Mouse (Mus musculus): ENCODE measurements at regions not wholly inside any gene's neighbourhood (a gene's known extent, or its start where the extent isn't known, plus 50 kb on each side); places are given as distances from the start of the nearest gene placed in this dataset.

DNA sequence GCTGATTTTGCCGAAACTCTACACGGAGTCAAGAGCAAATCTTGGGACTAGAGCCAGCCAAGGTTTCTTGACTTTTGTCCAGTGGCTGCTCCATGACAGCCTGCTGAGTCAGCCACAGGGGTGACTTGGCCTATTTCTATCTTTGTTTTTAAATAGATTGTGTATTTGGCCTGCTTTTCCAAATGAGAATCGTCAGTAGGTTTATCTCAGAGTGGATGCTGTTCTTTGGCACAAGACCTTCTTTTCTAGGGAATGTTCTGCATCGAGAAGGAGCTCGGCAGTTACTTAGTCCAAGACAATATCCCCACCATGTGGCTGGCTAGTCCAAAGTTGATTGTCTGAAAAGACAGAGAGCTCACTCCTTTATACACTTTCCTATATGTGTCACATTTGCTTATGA lies 163.9 kb upstream of the Fam84a start:
- Histone ChIP-seq H3K4me3 (ENCODE audit: control insufficient read depth in 1 of 2, insufficient read depth in 1 of 2, low read depth in 1 of 2, low read length in 2 of 2) (no peak overlapping the region), H3K4me2 (ENCODE audit: low read length) (no peak overlapping the region), H3K27ac (replicated peaks in 1 of 2; ENCODE audit: control insufficient read depth in 1 of 2, insufficient read depth in 1 of 2, low read depth in 2 of 2, low read length in 2 of 2) (no peak overlapping the region), H3K9me3 (ENCODE audit: control insufficient read depth, low read length) (no peaks in the 10 kb centered on the region), H3K27me3 (ENCODE audit: control insufficient read depth, insufficient read depth, low read length) (no peaks in the 10 kb centered on the region), H3K9ac (ENCODE audit: low read length) (no peak overlapping the region), H3K36me3 (ENCODE audit: control insufficient read depth, insufficient read depth, low read length) (no peaks in the 10 kb centered on the region), H3K4me1 (ENCODE audit: control insufficient read depth in 2 of 2, insufficient read depth in 2 of 2, low read length in 2 of 2) (peaks cover 3% of the 10 kb centered on the region in 2 experiments; a peak in 1 of 4 replicates)
- ATAC-seq (ENCODE audit: insufficient number of reproducible peaks, insufficient read depth, low FRiP score, low read depth): peak; percentile 47; the same call in 1 of the 2 replicates
- 29% methylated on average over 5 of the region's 5 CpGs for WGBS

DNA sequence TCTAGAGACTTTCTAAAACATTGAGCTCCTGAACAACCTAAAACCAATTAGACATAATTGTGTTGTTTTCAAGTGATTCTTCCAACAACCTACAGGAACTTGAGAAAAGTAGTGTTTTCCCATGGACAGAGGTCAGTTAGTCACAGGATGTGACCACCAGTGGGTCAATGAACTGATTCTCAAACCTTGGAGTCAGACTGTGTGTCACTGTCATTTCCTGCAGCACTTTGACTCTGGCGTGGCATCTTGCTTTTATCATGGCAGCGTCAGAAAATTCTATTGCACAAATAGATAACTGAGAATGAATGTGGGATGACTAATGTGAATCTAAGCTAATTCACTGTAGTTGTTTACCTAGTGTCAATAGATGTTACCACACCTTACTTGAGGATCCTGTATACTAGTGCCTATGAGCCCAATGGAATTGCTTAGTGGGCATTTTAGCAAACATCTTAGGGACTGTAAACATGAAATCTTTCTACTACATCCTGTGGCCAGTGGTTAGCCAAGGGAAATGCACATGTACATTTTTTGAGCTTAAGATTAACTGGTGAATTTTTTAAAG lies 150.6 kb upstream of the Fam84a start:
- ATAC-seq (ENCODE audit: insufficient number of reproducible peaks, insufficient read depth, low FRiP score, low read depth): no peak
- no peaks in the 10 kb centered on the region for H3K9me3 ChIP-seq (ENCODE audit: control insufficient read depth, low read length)
- 53% methylated on average over 2 of the region's 2 CpGs for WGBS

DNA sequence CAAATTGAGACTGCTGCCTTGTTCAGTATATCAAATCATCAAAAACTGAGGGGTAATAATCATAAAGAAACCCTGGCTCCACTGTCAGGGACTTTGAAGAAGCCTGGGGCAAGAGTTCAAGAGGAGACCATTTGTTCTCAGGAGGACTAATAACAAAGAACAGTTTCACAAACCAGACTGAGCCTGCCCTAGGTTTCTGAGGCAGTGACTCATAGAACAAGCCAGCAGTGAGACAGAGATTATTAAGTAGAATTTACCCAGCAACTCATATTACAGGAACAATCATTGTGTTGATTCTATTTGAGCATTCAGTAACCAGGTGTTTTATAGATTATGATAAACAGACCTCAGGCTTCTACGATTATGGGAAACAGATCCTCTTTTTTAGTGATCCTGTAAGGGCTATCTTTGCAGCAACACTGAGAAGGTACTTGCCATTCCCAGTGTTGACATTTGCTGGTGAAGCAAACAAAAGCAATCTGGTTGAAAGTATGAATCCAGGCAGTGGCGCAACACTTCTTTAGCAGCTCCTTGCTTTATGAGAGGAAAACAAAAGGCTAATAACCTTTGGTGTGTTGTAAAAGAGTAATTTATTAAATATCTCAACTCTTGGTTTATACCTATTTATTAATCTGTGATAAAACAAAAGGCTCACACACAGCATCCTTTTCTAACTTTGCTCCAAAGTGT lies 150.0 kb upstream of the Fam84a start:
- Histone ChIP-seq H3K4me1 (ENCODE audit: control insufficient read depth in 2 of 2, insufficient read depth in 2 of 2, low read length in 2 of 2) (no peaks in the 10 kb centered on the region), H3K4me3 (ENCODE audit: control insufficient read depth in 1 of 2, insufficient read depth in 1 of 2, low read depth in 1 of 2, low read length in 2 of 2) (no peak overlapping the region), H3K9me3 (ENCODE audit: control insufficient read depth, low read length) (no peaks in the 10 kb centered on the region), H3K4me2 (ENCODE audit: low read length) (no peak overlapping the region), H3K27ac (replicated peaks in 1 of 2; ENCODE audit: control insufficient read depth in 1 of 2, insufficient read depth in 1 of 2, low read depth in 2 of 2, low read length in 2 of 2) (no peak overlapping the region), H3K9ac (ENCODE audit: low read length) (no peak overlapping the region), H3K36me3 (ENCODE audit: control insufficient read depth, insufficient read depth, low read length) (no peaks in the 10 kb centered on the region), H3K27me3 (ENCODE audit: control insufficient read depth, insufficient read depth, low read length) (no peaks in the 10 kb centered on the region)
- no peak for ATAC-seq (ENCODE audit: insufficient number of reproducible peaks, insufficient read depth, low FRiP score, low read depth)
- 65% methylated on average over 2 of the region's 2 CpGs for WGBS

More for the DNA sequence above, 150.6 kb upstream of the Fam84a start:
- no peaks in the 10 kb centered on the region for H3K36me3 ChIP-seq (ENCODE audit: control insufficient read depth, insufficient read depth, low read length)
- no peak overlapping the region for H3K4me3 ChIP-seq (ENCODE audit: control insufficient read depth in 1 of 2, insufficient read depth in 1 of 2, low read depth in 1 of 2, low read length in 2 of 2)
- H3K4me2 ChIP-seq (ENCODE audit: low read length): no peak overlapping the region
- H3K27ac ChIP-seq (replicated peaks in 1 of 2; ENCODE audit: control insufficient read depth in 1 of 2, insufficient read depth in 1 of 2, low read depth in 2 of 2, low read length in 2 of 2): no peak overlapping the region
- H3K27me3 ChIP-seq (ENCODE audit: control insufficient read depth, insufficient read depth, low read length): no peaks in the 10 kb centered on the region
- no peaks in the 10 kb centered on the region for H3K4me1 ChIP-seq (ENCODE audit: control insufficient read depth in 2 of 2, insufficient read depth in 2 of 2, low read length in 2 of 2)
- no peak overlapping the region for H3K9ac ChIP-seq (ENCODE audit: low read length)

DNA sequence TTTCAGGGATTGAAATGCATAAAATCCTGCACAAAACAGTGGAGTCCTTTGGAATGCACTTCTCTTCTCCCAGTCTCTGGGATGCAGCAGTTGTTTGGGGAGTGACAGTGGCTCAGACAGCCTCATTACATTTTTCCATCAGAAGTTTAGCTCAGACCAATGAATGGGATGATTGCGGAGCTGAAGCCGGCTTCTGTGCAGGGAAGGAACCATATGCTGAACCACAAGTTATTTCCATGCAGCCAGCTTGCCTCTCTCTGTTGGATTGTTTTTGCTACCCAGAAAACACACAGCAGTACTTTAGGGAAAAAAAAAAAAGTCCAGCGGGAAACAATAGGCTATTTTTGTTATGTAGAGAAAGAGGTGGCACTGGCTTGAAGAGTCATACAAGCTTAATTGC lies 140.2 kb upstream of the Fam84a start:
- H3K4me3 ChIP-seq (ENCODE audit: control insufficient read depth in 1 of 2, insufficient read depth in 1 of 2, low read depth in 1 of 2, low read length in 2 of 2): no peak overlapping the region
- WGBS: 70% methylated on average over 3 of the region's 3 CpGs

DNA sequence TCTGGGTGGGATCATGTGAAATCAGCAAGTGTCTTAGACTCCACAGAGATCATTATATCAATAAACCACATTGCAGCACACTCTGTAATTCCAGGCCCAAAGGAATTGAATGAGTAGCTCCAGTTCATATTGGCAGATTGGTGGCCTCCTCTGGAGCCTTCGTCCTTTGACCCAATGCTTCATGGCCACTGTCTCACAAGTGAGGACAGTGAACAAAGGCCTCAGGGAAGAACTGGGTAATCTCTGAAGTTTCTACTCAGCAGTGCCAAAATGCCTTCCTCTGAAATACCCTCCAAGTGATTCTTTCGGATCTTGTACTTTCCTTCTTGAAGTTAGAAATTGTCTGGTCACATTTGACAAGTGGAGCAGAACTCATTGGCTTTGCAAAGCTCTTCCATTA lies 135.8 kb upstream of the Fam84a start:
- Histone ChIP-seq H3K9ac (ENCODE audit: low read length) (no peak overlapping the region), H3K9me3 (ENCODE audit: control insufficient read depth, low read length) (no peaks in the 10 kb centered on the region), H3K4me3 (ENCODE audit: control insufficient read depth in 1 of 2, insufficient read depth in 1 of 2, low read depth in 1 of 2, low read length in 2 of 2) (no peak overlapping the region), H3K4me1 (ENCODE audit: control insufficient read depth in 2 of 2, insufficient read depth in 2 of 2, low read length in 2 of 2) (no peaks in the 10 kb centered on the region), H3K27ac (replicated peaks in 1 of 2; ENCODE audit: control insufficient read depth in 1 of 2, insufficient read depth in 1 of 2, low read depth in 2 of 2, low read length in 2 of 2) (no peak overlapping the region), H3K4me2 (ENCODE audit: low read length) (no peak overlapping the region), H3K36me3 (ENCODE audit: control insufficient read depth, insufficient read depth, low read length) (no peaks in the 10 kb centered on the region), H3K27me3 (ENCODE audit: control insufficient read depth, insufficient read depth, low read length) (no peaks in the 10 kb centered on the region)
- no peak for ATAC-seq (ENCODE audit: insufficient number of reproducible peaks, insufficient read depth, low FRiP score, low read depth)
- WGBS: 86% methylated on average over 2 of the region's 2 CpGs

More for the DNA sequence above, 140.2 kb upstream of the Fam84a start:
- no peak for ATAC-seq (ENCODE audit: insufficient number of reproducible peaks, insufficient read depth, low FRiP score, low read depth)
- Histone ChIP-seq H3K9ac (ENCODE audit: low read length) (no peak overlapping the region), H3K27ac (replicated peaks in 1 of 2; ENCODE audit: control insufficient read depth in 1 of 2, insufficient read depth in 1 of 2, low read depth in 2 of 2, low read length in 2 of 2) (no peak overlapping the region), H3K36me3 (ENCODE audit: control insufficient read depth, insufficient read depth, low read length) (no peaks in the 10 kb centered on the region), H3K9me3 (ENCODE audit: control insufficient read depth, low read length) (no peaks in the 10 kb centered on the region), H3K4me1 (ENCODE audit: control insufficient read depth in 2 of 2, insufficient read depth in 2 of 2, low read length in 2 of 2) (no peaks in the 10 kb centered on the region), H3K4me2 (ENCODE audit: low read length) (no peak overlapping the region), H3K27me3 (ENCODE audit: control insufficient read depth, insufficient read depth, low read length) (no peaks in the 10 kb centered on the region)

DNA sequence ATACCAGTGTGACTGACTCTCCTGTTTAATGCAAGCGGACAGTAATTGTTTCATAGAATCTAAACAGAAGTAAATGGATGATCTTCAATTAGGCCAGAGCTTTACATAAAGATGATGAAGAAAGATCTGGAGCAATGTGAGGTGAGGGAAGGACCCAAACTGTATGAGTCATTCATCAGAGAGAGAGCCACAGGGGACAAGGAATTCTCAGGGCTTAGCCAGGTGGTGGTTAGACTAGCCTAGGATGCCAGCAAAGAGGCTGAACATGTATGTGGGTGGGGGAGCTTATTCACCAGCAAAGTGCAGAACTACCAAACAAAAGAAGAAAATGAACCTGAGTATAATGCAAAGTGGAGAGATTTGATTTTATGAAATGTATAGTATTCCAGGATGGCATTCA lies 134.8 kb upstream of the Fam84a start:
- Histone ChIP-seq H3K4me1 (ENCODE audit: control insufficient read depth in 2 of 2, insufficient read depth in 2 of 2, low read length in 2 of 2) (no peaks in the 10 kb centered on the region), H3K4me2 (ENCODE audit: low read length) (no peak overlapping the region), H3K9ac (ENCODE audit: low read length) (no peak overlapping the region), H3K27ac (replicated peaks in 1 of 2; ENCODE audit: control insufficient read depth in 1 of 2, insufficient read depth in 1 of 2, low read depth in 2 of 2, low read length in 2 of 2) (no peak overlapping the region), H3K9me3 (ENCODE audit: control insufficient read depth, low read length) (no peaks in the 10 kb centered on the region), H3K36me3 (ENCODE audit: control insufficient read depth, insufficient read depth, low read length) (no peaks in the 10 kb centered on the region), H3K4me3 (ENCODE audit: control insufficient read depth in 1 of 2, insufficient read depth in 1 of 2, low read depth in 1 of 2, low read length in 2 of 2) (no peak overlapping the region), H3K27me3 (ENCODE audit: control insufficient read depth, insufficient read depth, low read length) (no peaks in the 10 kb centered on the region)
- 89% methylated on average over 1 of the region's 1 CpGs for WGBS
- no peak for ATAC-seq (ENCODE audit: insufficient number of reproducible peaks, insufficient read depth, low FRiP score, low read depth)

DNA sequence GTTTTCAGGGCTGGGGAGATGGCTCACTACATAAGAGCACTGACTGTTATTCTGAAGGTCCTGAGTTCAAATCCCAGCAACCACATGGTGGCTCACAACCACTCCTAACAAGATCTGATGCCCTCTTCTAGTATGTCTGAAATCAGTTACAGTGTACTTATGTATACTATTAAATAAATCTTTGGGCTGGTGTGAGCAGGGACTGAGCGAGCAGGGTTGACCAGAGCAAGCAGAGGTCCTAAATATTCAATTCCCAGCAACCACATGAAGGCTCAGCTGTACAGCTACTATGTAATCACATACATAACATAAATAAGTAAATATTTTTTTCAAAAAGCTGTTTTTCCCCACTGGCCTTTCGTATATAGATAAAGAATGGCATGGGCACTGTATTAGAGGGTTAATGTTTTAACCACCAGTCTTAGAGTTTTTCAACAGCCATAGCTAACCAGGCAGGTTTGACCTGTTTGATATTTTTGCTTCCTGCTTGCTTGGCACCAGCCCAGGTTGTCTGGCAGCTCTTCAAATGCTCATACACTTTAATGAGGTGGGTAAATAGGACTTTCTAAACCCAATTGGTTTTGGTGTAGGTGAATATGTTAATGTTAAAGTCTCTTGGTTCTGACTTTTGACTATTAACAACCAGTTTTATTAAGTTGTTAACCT lies 134.1 kb upstream of the Fam84a start:
- no peak overlapping the region for H3K27ac ChIP-seq (replicated peaks in 1 of 2; ENCODE audit: control insufficient read depth in 1 of 2, insufficient read depth in 1 of 2, low read depth in 2 of 2, low read length in 2 of 2)
- WGBS: 73% methylated on average over 2 of the region's 2 CpGs
- no peak overlapping the region for H3K9ac ChIP-seq (ENCODE audit: low read length)
- H3K9me3 ChIP-seq (ENCODE audit: control insufficient read depth, low read length): no peaks in the 10 kb centered on the region
- H3K36me3 ChIP-seq (ENCODE audit: control insufficient read depth, insufficient read depth, low read length): no peaks in the 10 kb centered on the region
- H3K4me3 ChIP-seq (ENCODE audit: control insufficient read depth in 1 of 2, insufficient read depth in 1 of 2, low read depth in 1 of 2, low read length in 2 of 2): no peak overlapping the region
- no peaks in the 10 kb centered on the region for H3K4me1 ChIP-seq (ENCODE audit: control insufficient read depth in 2 of 2, insufficient read depth in 2 of 2, low read length in 2 of 2)
- H3K27me3 ChIP-seq (ENCODE audit: control insufficient read depth, insufficient read depth, low read length): no peaks in the 10 kb centered on the region
- H3K4me2 ChIP-seq (ENCODE audit: low read length): no peak overlapping the region
- no peak for ATAC-seq (ENCODE audit: insufficient number of reproducible peaks, insufficient read depth, low FRiP score, low read depth)
